Mouse (Mus musculus) lung, postnatal 25 days (tissue): ENCODE measurements at regions not wholly inside any gene's neighbourhood (a gene's known extent, or its start where the extent isn't known, plus 50 kb on each side); places are given as distances from the start of the nearest gene placed in this dataset.

Experiments
- DNase-seq: peaks from one replicate; pipeline ENCODE4 v3.0.0; 2022; ENCODE audit warnings: low spot score

DNA sequence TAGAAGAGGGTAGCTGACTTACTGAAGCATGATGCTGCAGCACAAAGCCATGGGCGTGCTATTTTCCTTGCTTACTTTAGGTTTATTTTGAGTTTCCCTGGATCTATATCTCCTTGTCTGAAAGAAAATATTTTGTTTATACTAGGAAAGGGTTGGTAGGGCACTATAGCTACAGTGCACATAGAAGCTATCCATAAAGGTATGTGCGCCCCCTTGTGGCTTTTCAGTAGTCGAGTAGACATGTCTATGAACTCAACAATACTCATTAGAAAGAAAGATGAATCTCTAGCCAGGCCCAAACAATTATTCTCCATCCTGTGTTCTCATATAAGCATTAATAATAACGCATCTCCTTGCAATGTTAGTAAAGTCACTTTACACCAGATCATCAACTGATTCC lies 114.3 kb downstream of the Rab38 start:
- DNase-seq: peak; percentile 74

DNA sequence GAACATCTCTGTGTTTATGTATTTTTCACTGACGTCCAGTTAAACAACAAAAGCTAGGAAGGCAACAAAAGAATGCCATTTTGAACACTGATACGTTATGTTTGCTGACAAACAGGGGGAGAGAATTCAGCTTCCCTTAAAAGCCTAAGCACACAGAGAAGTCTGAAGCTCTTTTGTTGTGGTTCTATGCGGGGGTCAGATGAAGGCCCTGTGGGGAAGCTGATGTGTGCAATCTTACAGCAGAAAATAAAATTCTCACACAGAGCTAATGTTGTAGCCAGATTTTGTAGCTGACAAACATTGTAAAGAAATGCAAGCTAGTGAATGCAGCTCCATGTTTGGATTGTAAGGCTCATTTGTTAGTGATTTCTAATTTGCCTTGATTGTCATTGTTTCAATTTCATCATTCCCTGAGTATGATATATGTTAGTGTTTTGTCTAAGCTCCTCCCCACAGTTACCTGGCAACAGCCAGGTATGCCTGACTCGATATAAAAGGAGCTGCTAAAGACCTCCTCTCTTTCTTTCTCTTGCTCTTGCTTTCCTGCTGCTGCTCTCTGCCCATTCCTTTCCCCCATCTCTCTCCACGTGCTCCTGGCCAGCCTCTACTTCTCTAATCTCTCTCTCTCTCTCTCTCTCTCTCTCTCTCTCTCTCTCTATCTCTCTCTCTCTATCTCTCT lies 115.0 kb downstream of the Rab38 start:
- DNase-seq: no peak

- DNase-seq: no peak
These were observed 145.0 kb downstream of the Rab38 start for GRCm38 (mm10) chr7:88575073-88575472.

- no peak for DNase-seq
These were observed 170.7 kb downstream of the Rab38 start for GRCm38 (mm10) chr7:88600781-88601180.
